Mouse (Mus musculus): ENCODE measurements at regions not wholly inside any gene's neighbourhood (a gene's known extent, or its start where the extent isn't known, plus 50 kb on each side); places are given as distances from the start of the nearest gene placed in this dataset.

GRCm38 (mm10) chr2:178542032-178542431 is 111.7 kb downstream of the Cdh26 start:
- peaks cover 9% of the 10 kb centered on the region; the same call in 1 of the 2 replicates for H3K4me1 ChIP-seq
- no peaks in the 10 kb centered on the region for H3K27me3 ChIP-seq
- no peak overlapping the region for H3K9ac ChIP-seq (replicated peaks)
- no peaks in the 10 kb centered on the region for H3K36me3 ChIP-seq
- no peak for ATAC-seq (ENCODE audit: low FRiP score, low read depth)
- no peak overlapping the region for H3K4me3 ChIP-seq
- WGBS, result 27% methylated on average over 2 of the region's 2 CpGs
- H3K9me3 ChIP-seq, result no peaks in the 10 kb centered on the region
- no peak overlapping the region for H3K4me2 ChIP-seq (replicated peaks)
- H3K27ac ChIP-seq (replicated peaks), result no peak overlapping the region

- no peak for ATAC-seq (ENCODE audit: low FRiP score, low read depth)
- WGBS, result 65% methylated on average over 1 of the region's 1 CpGs
These were observed 114.1 kb downstream of the Cdh26 start for GRCm38 (mm10) chr2:178544411-178544810.

GRCm38 (mm10) chr2:178545601-178546352 is 115.4 kb downstream of the Cdh26 start:
- no peak overlapping the region for H3K9ac ChIP-seq (replicated peaks)
- 63% methylated on average over 15 of the region's 15 CpGs for WGBS
- peak; percentile 32; the same call in 1 of the 2 replicates for ATAC-seq (ENCODE audit: low FRiP score, low read depth)
- H3K27ac ChIP-seq (replicated peaks), result 0 out of 2 replicates have a peak overlapping the region, but pooled peaks have one; percentile 25
- peaks cover 9% of the 10 kb centered on the region; the same call in 1 of the 2 replicates for H3K4me1 ChIP-seq
- H3K4me3 ChIP-seq, result no peak overlapping the region
- no peaks in the 10 kb centered on the region for H3K9me3 ChIP-seq
- H3K27me3 ChIP-seq, result no peaks in the 10 kb centered on the region
- H3K4me2 ChIP-seq (replicated peaks), result no peak overlapping the region
- no peaks in the 10 kb centered on the region for H3K36me3 ChIP-seq

More at GRCm38 (mm10) chr2:178544411-178544810, 114.1 kb downstream of the Cdh26 start:
- peaks cover 9% of the 10 kb centered on the region; the same call in 1 of the 2 replicates for H3K4me1 ChIP-seq
- H3K9me3 ChIP-seq, result no peaks in the 10 kb centered on the region
- H3K27me3 ChIP-seq, result no peaks in the 10 kb centered on the region
- H3K4me3 ChIP-seq, result no peak overlapping the region
- H3K4me2 ChIP-seq (replicated peaks), result no peak overlapping the region
- H3K36me3 ChIP-seq, result no peaks in the 10 kb centered on the region
- H3K9ac ChIP-seq (replicated peaks), result no peak overlapping the region
- H3K27ac ChIP-seq (replicated peaks), result no peak overlapping the region

- Histone ChIP-seq H3K36me3 (no peaks in the 10 kb centered on the region), H3K4me3 (no peak overlapping the region), H3K27ac (replicated peaks) (no peak overlapping the region), H3K4me1 (peaks cover 9% of the 10 kb centered on the region; the same call in 1 of the 2 replicates), H3K9me3 (no peaks in the 10 kb centered on the region), H3K9ac (replicated peaks) (no peak overlapping the region), H3K4me2 (replicated peaks) (no peak overlapping the region), H3K27me3 (no peaks in the 10 kb centered on the region)
- ATAC-seq (ENCODE audit: low FRiP score, low read depth), result no peak
- WGBS, result 87% methylated on average over 3 of the region's 3 CpGs
These were observed 116.0 kb downstream of the Cdh26 start for GRCm38 (mm10) chr2:178546353-178546720.

- Histone ChIP-seq H3K9me3 (no peaks in the 10 kb centered on the region), H3K36me3 (no peaks in the 10 kb centered on the region), H3K9ac (replicated peaks) (no peak overlapping the region), H3K4me2 (replicated peaks) (no peak overlapping the region), H3K27ac (replicated peaks) (no peak overlapping the region), H3K27me3 (no peaks in the 10 kb centered on the region), H3K4me1 (peaks cover 9% of the 10 kb centered on the region; the same call in 1 of the 2 replicates), H3K4me3 (no peak overlapping the region)
- no peak for ATAC-seq (ENCODE audit: low FRiP score, low read depth)
- WGBS, result 72% methylated on average over 3 of the region's 3 CpGs
These were observed 116.6 kb downstream of the Cdh26 start for GRCm38 (mm10) chr2:178546888-178547287.

GRCm38 (mm10) chr2:178548937-178549336 is 118.6 kb downstream of the Cdh26 start:
- Histone ChIP-seq H3K4me3 (no peak overlapping the region), H3K27me3 (no peaks in the 10 kb centered on the region), H3K4me2 (replicated peaks) (no peak overlapping the region), H3K9me3 (no peaks in the 10 kb centered on the region), H3K9ac (replicated peaks) (no peak overlapping the region), H3K36me3 (no peaks in the 10 kb centered on the region), H3K4me1 (peaks cover 9% of the 10 kb centered on the region; the same call in 1 of the 2 replicates), H3K27ac (replicated peaks) (no peak overlapping the region)
- 93% methylated on average over 6 of the region's 6 CpGs for WGBS
- ATAC-seq (ENCODE audit: low FRiP score, low read depth), result no peak

GRCm38 (mm10) chr2:178553736-178554135 is 123.4 kb downstream of the Cdh26 start:
- ATAC-seq (ENCODE audit: low FRiP score, low read depth), result no peak
- Histone ChIP-seq H3K36me3 (no peaks in the 10 kb centered on the region), H3K4me3 (no peak overlapping the region), H3K9ac (replicated peaks) (no peak overlapping the region), H3K27ac (replicated peaks) (no peak overlapping the region), H3K9me3 (no peaks in the 10 kb centered on the region), H3K27me3 (no peaks in the 10 kb centered on the region), H3K4me2 (replicated peaks) (no peak overlapping the region), H3K4me1 (0 out of 2 replicates have a peak, but pooled peaks cover 8% of the 10 kb centered on the region)
- 79% methylated on average over 4 of the region's 4 CpGs for WGBS

GRCm38 (mm10) chr2:178555692-178556340 is 125.5 kb downstream of the Cdh26 start:
- ATAC-seq (ENCODE audit: low FRiP score, low read depth), result no peak
- H3K9me3 ChIP-seq, result no peaks in the 10 kb centered on the region
- H3K4me3 ChIP-seq, result no peak overlapping the region
- no peaks in the 10 kb centered on the region for H3K27me3 ChIP-seq
- 0 out of 2 replicates have a peak, but pooled peaks cover 8% of the 10 kb centered on the region for H3K4me1 ChIP-seq
- no peaks in the 10 kb centered on the region for H3K36me3 ChIP-seq
- H3K27ac ChIP-seq (replicated peaks), result no peak overlapping the region
- H3K4me2 ChIP-seq (replicated peaks), result no peak overlapping the region
- WGBS, result 73% methylated on average over 3 of the region's 3 CpGs
- no peak overlapping the region for H3K9ac ChIP-seq (replicated peaks)

- H3K4me2 ChIP-seq (replicated peaks), result no peak overlapping the region
- no peak for ATAC-seq (ENCODE audit: low FRiP score, low read depth)
- H3K27ac ChIP-seq (replicated peaks), result no peak overlapping the region
- no peaks in the 10 kb centered on the region for H3K36me3 ChIP-seq
- no peaks in the 10 kb centered on the region for H3K9me3 ChIP-seq
- H3K27me3 ChIP-seq, result no peaks in the 10 kb centered on the region
- WGBS, result 80% methylated on average over 9 of the region's 9 CpGs
- no peak overlapping the region for H3K4me3 ChIP-seq
- H3K4me1 ChIP-seq, result 0 out of 2 replicates have a peak, but pooled peaks cover 8% of the 10 kb centered on the region
- H3K9ac ChIP-seq (replicated peaks), result no peak overlapping the region
These were observed 127.6 kb downstream of the Cdh26 start for GRCm38 (mm10) chr2:178557934-178558333.

- Histone ChIP-seq H3K4me2 (replicated peaks) (no peak overlapping the region), H3K4me3 (no peak overlapping the region), H3K27ac (replicated peaks) (no peak overlapping the region), H3K27me3 (no peaks in the 10 kb centered on the region), H3K4me1 (no peaks in the 10 kb centered on the region; the same call in 1 of the 2 replicates), H3K36me3 (no peaks in the 10 kb centered on the region), H3K9me3 (no peaks in the 10 kb centered on the region), H3K9ac (replicated peaks) (no peak overlapping the region)
- ATAC-seq (ENCODE audit: low FRiP score, low read depth), result no peak
- 96% methylated on average over 7 of the region's 7 CpGs for WGBS
These were observed 133.0 kb downstream of the Cdh26 start for GRCm38 (mm10) chr2:178563287-178563686.

GRCm38 (mm10) chr2:178565368-178565818 is 135.1 kb downstream of the Cdh26 start:
- H3K27me3 ChIP-seq, result no peaks in the 10 kb centered on the region
- ATAC-seq (ENCODE audit: low FRiP score, low read depth), result no peak

GRCm38 (mm10) chr2:178567493-178567892 is 137.2 kb downstream of the Cdh26 start:
- H3K4me2 ChIP-seq (replicated peaks), result no peak overlapping the region
- H3K27me3 ChIP-seq, result 0 out of 2 replicates have a peak, but pooled peaks cover 4% of the 10 kb centered on the region
- no peak overlapping the region for H3K9ac ChIP-seq (replicated peaks)
- no peaks in the 10 kb centered on the region for H3K9me3 ChIP-seq
- no peak overlapping the region for H3K27ac ChIP-seq (replicated peaks)
- no peak overlapping the region for H3K4me3 ChIP-seq
- WGBS, result 81% methylated on average over 7 of the region's 7 CpGs
- H3K4me1 ChIP-seq, result no peaks in the 10 kb centered on the region; the same call in 1 of the 2 replicates
- H3K36me3 ChIP-seq, result no peaks in the 10 kb centered on the region
- no peak for ATAC-seq (ENCODE audit: low FRiP score, low read depth)

More at GRCm38 (mm10) chr2:178565368-178565818, 135.1 kb downstream of the Cdh26 start:
- Histone ChIP-seq H3K9me3 (no peaks in the 10 kb centered on the region), H3K4me3 (no peak overlapping the region), H3K4me2 (replicated peaks) (no peak overlapping the region), H3K4me1 (no peaks in the 10 kb centered on the region; the same call in 1 of the 2 replicates), H3K36me3 (no peaks in the 10 kb centered on the region), H3K27ac (replicated peaks) (no peak overlapping the region), H3K9ac (replicated peaks) (no peak overlapping the region)
- WGBS, result 86% methylated on average over 8 of the region's 8 CpGs

Measured in midbrain, embryonic 12.5 days (tissue).